Mouse (Mus musculus): ENCODE data around the gene Olfr998. TPM values are rescaled to one million over a fixed set of nuclear protein-coding genes. Genes with fewer than 3 reads are reported as not detected.

Olfr998 gene
- not detected for polyA plus RNA-seq (2014; fragmentation: Illumina TruSeq; extraction: RNeasy Lipid Tissue Mini Kit (QIAGEN cat#74804))

GRCm38 (mm10) chr2:85588648-85589047 lies at the start of gene Olfr998:
TSS of gene Olfr998 (plus strand) at chr2:85588948.

GRCm38 (mm10) chr2:85578915-85579314 lies 9.8 kb upstream of the Olfr998 start, which contains the start of gene Olfr996:
TSS of gene Olfr996 (plus strand) at chr2:85579215.

GRCm38 (mm10) chr2:85611803-85612202 lies 23.1 kb downstream of the Olfr998 start, which contains the start of gene Olfr1000:
TSS of gene Olfr1000 (minus strand) at chr2:85611903.

Other genes with a start within 250 kb of the Olfr998 start
- gene Olfr987, start 249.6 kb upstream of the Olfr998 start, polyA plus RNA-seq (2014; fragmentation: Illumina TruSeq; extraction: RNeasy Lipid Tissue Mini Kit (QIAGEN cat#74804)), result not detected
- gene Olfr988, start 225.7 kb upstream of the Olfr998 start, polyA plus RNA-seq (2014; fragmentation: Illumina TruSeq; extraction: RNeasy Lipid Tissue Mini Kit (QIAGEN cat#74804)), result not detected
- gene Olfr992, start 179.5 kb upstream of the Olfr998 start, polyA plus RNA-seq (2014; fragmentation: Illumina TruSeq; extraction: RNeasy Lipid Tissue Mini Kit (QIAGEN cat#74804)), result not detected
- gene Olfr993, start 174.1 kb upstream of the Olfr998 start, polyA plus RNA-seq (2014; fragmentation: Illumina TruSeq; extraction: RNeasy Lipid Tissue Mini Kit (QIAGEN cat#74804)), result not detected
- not detected for gene Olfr994, start 152.5 kb upstream of the Olfr998 start, polyA plus RNA-seq (2014; fragmentation: Illumina TruSeq; extraction: RNeasy Lipid Tissue Mini Kit (QIAGEN cat#74804))
- gene Olfr995, start 145.3 kb upstream of the Olfr998 start, polyA plus RNA-seq (2014; fragmentation: Illumina TruSeq; extraction: RNeasy Lipid Tissue Mini Kit (QIAGEN cat#74804)), result not detected
- 60.5 TPM for gene 4833423E24Rik, start 69.9 kb upstream of the Olfr998 start, polyA plus RNA-seq (2014; fragmentation: Illumina TruSeq; extraction: RNeasy Lipid Tissue Mini Kit (QIAGEN cat#74804))
- not detected for gene Olfr996, start 9.7 kb upstream of the Olfr998 start, polyA plus RNA-seq (2014; fragmentation: Illumina TruSeq; extraction: RNeasy Lipid Tissue Mini Kit (QIAGEN cat#74804))
- gene Olfr1000, start 23.0 kb downstream of the Olfr998 start, polyA plus RNA-seq (2014; fragmentation: Illumina TruSeq; extraction: RNeasy Lipid Tissue Mini Kit (QIAGEN cat#74804)), result not detected
- gene Olfr1002, start 61.8 kb downstream of the Olfr998 start, polyA plus RNA-seq (2014; fragmentation: Illumina TruSeq; extraction: RNeasy Lipid Tissue Mini Kit (QIAGEN cat#74804)), result not detected
- gene Olfr154, start 75.5 kb downstream of the Olfr998 start, polyA plus RNA-seq (2014; fragmentation: Illumina TruSeq; extraction: RNeasy Lipid Tissue Mini Kit (QIAGEN cat#74804)), result not detected
- not detected for gene Olfr1006, start 89.8 kb downstream of the Olfr998 start, polyA plus RNA-seq (2014; fragmentation: Illumina TruSeq; extraction: RNeasy Lipid Tissue Mini Kit (QIAGEN cat#74804))
- not detected for gene Olfr1008, start 100.5 kb downstream of the Olfr998 start, polyA plus RNA-seq (2014; fragmentation: Illumina TruSeq; extraction: RNeasy Lipid Tissue Mini Kit (QIAGEN cat#74804))
- not detected for gene Olfr1009, start 126.5 kb downstream of the Olfr998 start, polyA plus RNA-seq (2014; fragmentation: Illumina TruSeq; extraction: RNeasy Lipid Tissue Mini Kit (QIAGEN cat#74804))
- not detected for gene Olfr1012, start 173.8 kb downstream of the Olfr998 start, polyA plus RNA-seq (2014; fragmentation: Illumina TruSeq; extraction: RNeasy Lipid Tissue Mini Kit (QIAGEN cat#74804))
- gene Olfr1013, start 178.2 kb downstream of the Olfr998 start, polyA plus RNA-seq (2014; fragmentation: Illumina TruSeq; extraction: RNeasy Lipid Tissue Mini Kit (QIAGEN cat#74804)), result not detected
- not detected for gene Olfr1014, start 183.8 kb downstream of the Olfr998 start, polyA plus RNA-seq (2014; fragmentation: Illumina TruSeq; extraction: RNeasy Lipid Tissue Mini Kit (QIAGEN cat#74804))
- not detected for gene Olfr1015, start 193.1 kb downstream of the Olfr998 start, polyA plus RNA-seq (2014; fragmentation: Illumina TruSeq; extraction: RNeasy Lipid Tissue Mini Kit (QIAGEN cat#74804))
- not detected for gene Olfr1016, start 213.6 kb downstream of the Olfr998 start, polyA plus RNA-seq (2014; fragmentation: Illumina TruSeq; extraction: RNeasy Lipid Tissue Mini Kit (QIAGEN cat#74804))
- not detected for gene Olfr1018, start 229.5 kb downstream of the Olfr998 start, polyA plus RNA-seq (2014; fragmentation: Illumina TruSeq; extraction: RNeasy Lipid Tissue Mini Kit (QIAGEN cat#74804))

All from ovary, adult 10 weeks (tissue).